Mouse (Mus musculus): ENCODE results near the gene Atxn1.

DNA sequence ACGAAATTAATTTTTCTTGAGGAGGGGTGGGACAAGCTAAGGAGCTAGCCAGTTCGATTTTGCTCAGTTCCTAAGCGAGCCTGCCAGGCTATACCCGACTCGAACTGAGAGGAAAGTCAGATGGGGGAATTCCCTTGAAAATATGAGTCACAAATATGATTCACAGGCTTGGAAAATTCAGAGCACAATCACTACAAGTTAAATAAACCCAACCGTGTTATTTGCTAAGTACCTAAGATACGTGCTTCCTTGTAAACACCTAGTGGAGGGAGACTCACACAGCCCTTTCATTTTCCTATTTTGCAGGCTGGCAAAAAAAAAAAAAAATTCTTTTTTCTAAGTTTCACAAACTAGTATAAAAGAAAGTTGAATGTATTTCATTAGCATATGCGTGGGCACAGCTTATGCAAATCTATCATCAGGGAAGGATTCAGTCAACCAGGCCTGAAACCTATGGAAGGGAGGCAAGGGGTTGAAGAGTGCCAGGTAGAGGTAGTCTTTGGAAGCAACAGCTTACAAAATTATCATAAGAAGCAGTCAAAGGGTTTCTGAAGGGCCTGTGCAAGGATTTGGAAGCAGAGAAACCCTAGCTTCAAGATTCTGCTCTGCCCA, 127.1 kb downstream of the Atxn1 start:
- TF ChIP-seq CTCF (IDR thresholded peaks at IDR 0.05; ENCODE audit: insufficient read depth, low read depth, low read length): no peak
- TF ChIP-seq POLR2A (IDR thresholded peaks at IDR 0.05; ENCODE audit: insufficient read depth, low read depth, low read length): no peak

Data from olfactory bulb, adult 2 months (tissue).